Mouse (Mus musculus) liver, embryonic 14.5 days (tissue): ENCODE results near the gene Abl1.
A peak's percentile ranks its signal among the peaks of the same experiment; 100 is the strongest.

Experiments
- CTCF ChIP-seq: IDR thresholded peaks from 2 replicates; pipeline ENCODE4 v1.5.1; 2016; ENCODE audit warnings: antibody characterized with exemption, low read depth, control low read depth
- EP300 ChIP-seq: IDR thresholded peaks from 2 replicates; pipeline ENCODE4 v1.6.1; 2016; ENCODE audit warnings: antibody characterized with exemption, low read depth

DNA sequence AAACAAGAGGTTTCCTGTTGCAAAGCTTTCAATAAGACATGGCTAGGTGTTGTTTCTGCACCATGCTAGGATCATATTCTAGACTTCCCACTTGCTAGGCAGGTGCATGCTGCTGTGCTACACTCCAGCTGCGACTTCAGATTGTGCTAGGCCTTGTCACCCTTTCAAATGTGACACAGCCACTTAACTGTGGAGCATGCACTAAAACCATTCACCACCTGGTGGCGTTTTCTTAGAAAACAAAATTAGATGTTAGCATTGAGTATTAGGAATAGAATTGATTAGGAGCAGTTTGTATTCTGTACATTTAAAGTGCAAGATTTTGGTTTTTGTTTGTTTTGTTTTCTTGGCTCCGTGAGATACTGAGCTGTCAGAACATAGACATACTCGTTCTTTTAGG, 32.6 kb downstream of the Abl1 start:
- TF ChIP-seq CTCF, result peak; percentile 44; the same call in 1 of the 2 replicates
- no peak for TF ChIP-seq EP300
